ENCODE assay signal across 37 mouse cellular contexts in the genomic region with DNA sequence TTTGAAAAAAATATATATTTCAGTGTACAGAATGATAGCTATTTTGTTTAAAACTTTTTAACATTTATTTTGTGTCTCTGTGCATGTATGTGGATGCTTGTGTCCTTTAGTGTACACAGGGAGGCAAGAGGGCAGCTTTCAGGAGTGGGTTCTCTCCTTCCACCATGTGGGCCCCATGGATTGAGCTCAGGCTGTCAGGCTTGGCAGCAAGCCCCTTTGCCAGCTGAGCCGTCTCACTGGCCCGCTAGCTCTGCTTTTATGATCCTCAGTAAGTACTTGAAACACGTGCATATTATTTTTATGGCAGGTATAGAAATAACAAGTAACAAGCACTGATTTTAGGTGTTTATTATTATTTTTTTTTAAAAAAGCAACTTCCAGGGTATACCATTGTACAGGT. TPM values are rescaled to one million over a fixed set of nuclear protein-coding genes. Genes with fewer than 3 reads are reported as not detected.
"Had no signal": no experiment of that assay in that cellular context is flagged by ENCODE, and none has a peak within 500 bp of the region (broad histone marks: within the 10 kb centered on the region; RNA-seq: fewer than 3 reads in every experiment).

No protein-coding gene starts in this region.

- H3K9me3 ChIP-seq: heart, embryonic 13.5 days; heart, embryonic 15.5 days; hindbrain, embryonic 13.5 days; hindbrain, embryonic 15.5 days; limb, embryonic 15.5 days had no signal

- ATAC-seq: hindbrain, postnatal 0 days; intestine, embryonic 16.5 days; liver, embryonic 12.5 days had no signal

- DNase-seq: gastrocnemius, postnatal 14 days; gastrocnemius, postnatal 36 days; heart, adult 18-20 months; heart, postnatal 14 days; heart, postnatal 36 days; kidney, adult 11 months; kidney, adult 2 months; kidney, adult 9 months; kidney, postnatal 14 days; kidney, postnatal 36 days; layer of hippocampus, adult 9-11 months; layer of hippocampus, postnatal 36 days had no signal

- H3K4me1 ChIP-seq: heart, embryonic 13.5 days; heart, embryonic 15.5 days; kidney, embryonic 15.5 days had no signal

- H3K36me3 ChIP-seq: liver, embryonic 12.5 days had no signal

- H3K9ac ChIP-seq: heart, embryonic 13.5 days; heart, embryonic 15.5 days; hindbrain, embryonic 13.5 days; hindbrain, embryonic 15.5 days; kidney, embryonic 15.5 days; limb, embryonic 13.5 days; limb, embryonic 15.5 days; liver, embryonic 12.5 days; liver, embryonic 14.5 days had no signal

- H3K4me3 ChIP-seq: heart, embryonic 13.5 days; heart, embryonic 15.5 days; hindbrain, embryonic 13.5 days; hindbrain, embryonic 15.5 days; kidney, embryonic 15.5 days; limb, embryonic 13.5 days; limb, embryonic 15.5 days; liver, embryonic 12.5 days had no signal

- H3K27ac ChIP-seq: heart, embryonic 13.5 days; heart, embryonic 15.5 days; hindbrain, embryonic 13.5 days; hindbrain, embryonic 15.5 days; hindbrain, postnatal 0 days; kidney, embryonic 15.5 days; kidney, postnatal 0 days; limb, embryonic 13.5 days; limb, embryonic 15.5 days; liver, embryonic 12.5 days; liver, embryonic 14.5 days had no signal

- H3K4me2 ChIP-seq: heart, embryonic 11.5 days; heart, embryonic 13.5 days; heart, embryonic 15.5 days; hindbrain, embryonic 13.5 days; hindbrain, embryonic 15.5 days; kidney, embryonic 15.5 days; limb, embryonic 13.5 days; limb, embryonic 15.5 days; liver, embryonic 12.5 days had no signal

- H3K27me3 ChIP-seq: heart, embryonic 13.5 days; heart, embryonic 15.5 days; hindbrain, embryonic 13.5 days; hindbrain, embryonic 15.5 days; kidney, embryonic 15.5 days; limb, embryonic 13.5 days; limb, embryonic 15.5 days had no signal

RNA-seq across cellular contexts. Expression of a gene that starts 29.0 kb away (rescaled TPM):
- total RNA-seq: gastrocnemius, adult 18-20 months; gastrocnemius, adult 8-10 months; gastrocnemius, postnatal 14 days; gastrocnemius, postnatal 36 days; heart, adult 18-20 months; heart, postnatal 14 days; heart, postnatal 36 days; hematopoietic stem cell, adult 5-6 weeks; layer of hippocampus, adult 18-20 months; layer of hippocampus, adult 8-10 months; layer of hippocampus, postnatal 14 days; layer of hippocampus, postnatal 36 days; left cerebral cortex, adult 18-20 months; left cerebral cortex, postnatal 10 days; left cerebral cortex, postnatal 25 days; liver, adult 2 months had no signal
- polyA plus RNA-seq: hindbrain, embryonic 11.5 days; liver, adult 2 months; liver, embryonic 16.5 days had no signal
